Mouse (Mus musculus) heart, embryonic 12.5 days (tissue): ENCODE measurements at regions not wholly inside any gene's neighbourhood (a gene's known extent, or its start where the extent isn't known, plus 50 kb on each side); places are given as distances from the start of the nearest gene placed in this dataset.

Source experiments
- ATAC-seq: fragments of 200-750 bp; cut with Nextera tagmentation; 2 replicates; pipeline ENCODE4 v1.8.0; 2017; ENCODE audit warnings: moderate TSS enrichment, moderate library complexity; ENCODE audit not compliant: insufficient number of reproducible peaks, low FRiP score
- H3K27ac ChIP-seq: fragments of 300-500 bp; sonication (generic); 2 replicates; pipeline ENCODE4 v1.5.1; 2016; ENCODE audit warnings: mild to moderate bottlenecking, moderate library complexity; ENCODE audit not compliant: poor library complexity, severe bottlenecking
- H3K27me3 ChIP-seq: fragments of 300-500 bp; sonication (generic); replicated peaks from 2 replicates; pipeline ENCODE4 v1.6.1; 2016; ENCODE audit warnings: mild to moderate bottlenecking, moderate library complexity
- H3K36me3 ChIP-seq: fragments of 300-500 bp; sonication (generic); 2 replicates; pipeline ENCODE4 v1.6.1; 2016; ENCODE audit warnings: mild to moderate bottlenecking, moderate library complexity
- H3K4me1 ChIP-seq: fragments of 300-500 bp; sonication (generic); replicated peaks from 2 replicates; pipeline ENCODE4 v1.6.1; 2016; ENCODE audit warnings: mild to moderate bottlenecking
- H3K4me2 ChIP-seq: fragments of 300-500 bp; sonication (generic); 2 replicates; pipeline ENCODE4 v1.6.1; 2016; ENCODE audit warnings: mild to moderate bottlenecking, moderate library complexity
- H3K4me3 ChIP-seq: fragments of 300-500 bp; sonication (generic); 2 replicates; pipeline ENCODE4 v1.5.1; 2016; ENCODE audit warnings: mild to moderate bottlenecking
- H3K9ac ChIP-seq: fragments of 300-500 bp; sonication (generic); 2 replicates; pipeline ENCODE4 v1.6.1; 2016; ENCODE audit warnings: mild to moderate bottlenecking, moderate library complexity
- H3K9me3 ChIP-seq: fragments of 300-500 bp; sonication (generic); replicated peaks from 2 replicates; pipeline ENCODE4 v1.6.1; 2016; ENCODE audit warnings: mild to moderate bottlenecking, moderate library complexity
- WGBS: fragments of 180-500 bp; shearing (Covaris S2); methylation state at CpG from one replicate; pipeline ENCODE4 v1.1.7; 2016; 5-methylcytosine and 5-hydroxymethylcytosine counted together

DNA sequence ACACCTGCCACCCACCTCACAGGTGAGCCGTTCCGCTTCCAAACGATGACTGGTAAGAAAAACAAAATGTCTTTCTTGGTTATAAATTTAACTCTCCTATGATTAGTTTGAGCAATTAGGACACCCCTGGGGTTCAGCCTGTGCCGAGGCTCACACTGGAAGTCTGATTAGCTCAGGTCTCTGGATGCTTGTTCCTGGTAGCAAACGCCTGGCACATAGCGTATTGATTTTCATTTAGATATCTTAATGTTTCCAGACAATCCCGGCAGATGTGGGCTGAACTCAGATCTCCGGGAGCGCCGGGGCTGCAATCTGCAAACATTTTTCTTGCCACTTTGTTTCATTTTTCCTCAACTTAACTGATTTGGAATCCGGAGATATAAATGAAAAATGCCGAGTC, 353.8 kb upstream of the Zfp507 start:
- ATAC-seq: no peak
- Histone ChIP-seq H3K4me3 (no peak overlapping the region), H3K36me3 (no peaks in the 10 kb centered on the region), H3K9me3 (no peaks in the 10 kb centered on the region), H3K4me2 (no peak overlapping the region), H3K9ac (no peak overlapping the region), H3K4me1 (peaks cover 3% of the 10 kb centered on the region; the same call in 1 of the 2 replicates), H3K27ac (no peak overlapping the region), H3K27me3 (no peaks in the 10 kb centered on the region)
- WGBS: 81% methylated on average over 12 of the region's 12 CpGs

- no peaks in the 10 kb centered on the region for H3K9me3 ChIP-seq
- H3K27ac ChIP-seq: no peak overlapping the region
- no peak overlapping the region for H3K4me3 ChIP-seq
- H3K9ac ChIP-seq: no peak overlapping the region
- WGBS: 73% methylated on average over 2 of the region's 2 CpGs
- peaks cover 4% of the 10 kb centered on the region; the same call in 1 of the 2 replicates for H3K4me1 ChIP-seq
- no peaks in the 10 kb centered on the region for H3K36me3 ChIP-seq
- no peaks in the 10 kb centered on the region for H3K27me3 ChIP-seq
- ATAC-seq: no peak
- no peak overlapping the region for H3K4me2 ChIP-seq
Measured at GRCm38 (mm10) chr7:36155576-36155975, 352.8 kb upstream of the Zfp507 start.

DNA sequence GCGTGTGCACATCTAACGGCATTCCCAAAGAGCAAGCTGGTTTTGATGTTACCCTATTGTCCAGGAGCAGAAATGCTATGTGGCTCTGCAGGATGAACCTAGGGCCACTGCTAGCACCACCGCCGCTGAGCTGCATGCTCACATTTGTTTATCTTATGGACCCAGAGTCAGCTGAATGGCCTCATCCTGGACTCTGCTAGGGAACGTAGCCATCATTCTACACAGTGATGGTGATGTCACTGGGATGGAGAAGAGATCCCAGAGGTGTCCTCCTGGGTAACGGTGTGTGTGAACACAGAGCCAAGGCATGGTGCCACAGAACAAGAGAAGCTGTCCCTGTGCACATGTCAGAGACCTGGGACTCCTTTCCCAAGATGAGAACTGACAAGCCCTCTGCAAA, 352.4 kb upstream of the Zfp507 start:
- Histone ChIP-seq H3K9ac (no peak overlapping the region), H3K36me3 (no peaks in the 10 kb centered on the region), H3K4me1 (peaks cover 4% of the 10 kb centered on the region; the same call in 1 of the 2 replicates), H3K27ac (no peak overlapping the region), H3K27me3 (no peaks in the 10 kb centered on the region), H3K4me2 (no peak overlapping the region), H3K4me3 (no peak overlapping the region), H3K9me3 (no peaks in the 10 kb centered on the region)
- 85% methylated on average over 6 of the region's 6 CpGs for WGBS
- ATAC-seq: no peak

DNA sequence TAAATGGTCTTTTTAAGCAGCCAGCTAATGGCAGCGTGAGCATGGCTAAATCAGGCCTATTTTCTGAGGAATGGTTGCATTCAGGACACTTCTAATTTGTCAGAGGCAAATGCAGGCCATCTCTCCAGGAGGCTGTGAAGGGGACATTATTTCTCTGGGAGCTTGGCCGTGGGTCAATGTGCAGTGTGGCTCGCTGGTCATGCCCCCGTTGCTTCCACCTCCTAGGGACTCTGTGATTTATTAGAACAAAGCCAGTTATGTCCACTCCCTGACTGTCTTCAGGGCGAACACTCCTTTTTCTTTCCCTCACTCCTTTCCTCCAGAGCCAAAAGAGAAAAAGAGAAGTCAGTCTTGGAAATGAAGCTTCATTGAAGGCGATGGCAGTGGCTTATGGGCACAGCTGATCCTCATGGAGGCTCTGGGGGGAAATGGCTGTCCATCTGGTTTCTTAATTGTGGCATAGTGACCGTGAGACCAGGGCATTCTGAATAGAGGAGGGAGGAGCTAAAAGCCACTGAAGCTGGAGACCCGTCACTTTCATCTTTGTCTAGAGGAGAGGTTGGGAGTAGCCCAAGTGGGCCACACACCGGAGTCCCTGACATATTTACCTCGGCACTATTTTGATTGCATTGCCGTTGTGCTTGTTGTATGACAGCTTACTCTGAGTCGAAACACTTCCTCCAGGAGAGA, 348.2 kb upstream of the Zfp507 start:
- ATAC-seq: no peak
- no peak overlapping the region for H3K4me2 ChIP-seq
- no peak overlapping the region for H3K27ac ChIP-seq

GRCm38 (mm10) chr7:36136571-36136970, 333.8 kb upstream of the Zfp507 start:
- peak; percentile 42; the same call in 1 of the 2 replicates for ATAC-seq
- H3K4me3 ChIP-seq: no peak overlapping the region
- 46% methylated on average over 5 of the region's 5 CpGs for WGBS

More for the DNA sequence above, 348.2 kb upstream of the Zfp507 start:
- Histone ChIP-seq H3K4me3 (no peak overlapping the region), H3K9ac (no peak overlapping the region), H3K4me1 (peaks cover 4% of the 10 kb centered on the region; the same call in 1 of the 2 replicates), H3K27me3 (no peaks in the 10 kb centered on the region), H3K36me3 (no peaks in the 10 kb centered on the region), H3K9me3 (no peaks in the 10 kb centered on the region)
- 57% methylated on average over 12 of the region's 12 CpGs for WGBS

DNA sequence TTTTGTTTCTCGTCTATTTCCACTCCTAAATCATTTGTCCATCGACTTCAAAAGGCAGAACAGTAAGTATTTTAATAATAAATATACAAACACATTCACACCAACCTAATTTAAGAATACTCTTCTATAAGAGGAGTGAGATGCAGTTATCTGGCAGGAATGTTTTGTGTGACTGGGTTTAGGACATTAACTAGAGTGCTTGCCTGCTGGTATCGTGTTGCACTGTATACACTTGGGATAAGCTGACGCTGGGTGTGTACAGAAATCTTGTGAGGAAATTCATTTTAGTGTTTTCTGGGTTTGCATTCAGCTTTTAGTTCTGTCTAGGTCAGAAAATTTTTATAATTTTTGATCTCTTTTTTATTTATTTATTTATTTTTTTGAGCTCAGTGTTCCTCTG, 331.8 kb upstream of the Zfp507 start:
- Histone ChIP-seq H3K4me2 (no peak overlapping the region), H3K36me3 (no peaks in the 10 kb centered on the region), H3K4me1 (peaks cover 19% of the 10 kb centered on the region), H3K27me3 (no peaks in the 10 kb centered on the region), H3K9me3 (no peaks in the 10 kb centered on the region), H3K27ac (no peak overlapping the region), H3K9ac (no peak overlapping the region), H3K4me3 (no peak overlapping the region)
- 58% methylated on average over 4 of the region's 4 CpGs for WGBS
- ATAC-seq: no peak

More at GRCm38 (mm10) chr7:36136571-36136970, 333.8 kb upstream of the Zfp507 start:
- H3K36me3 ChIP-seq: no peaks in the 10 kb centered on the region
- H3K9ac ChIP-seq: no peak overlapping the region
- no peak overlapping the region for H3K4me2 ChIP-seq
- no peaks in the 10 kb centered on the region for H3K9me3 ChIP-seq
- H3K4me1 ChIP-seq: peaks cover 19% of the 10 kb centered on the region
- H3K27me3 ChIP-seq: no peaks in the 10 kb centered on the region
- no peak overlapping the region for H3K27ac ChIP-seq

GRCm38 (mm10) chr7:36133658-36134143, 330.9 kb upstream of the Zfp507 start:
- no peak for ATAC-seq
- peak overlapping the region; percentile 28; the same call in 1 of the 2 replicates for H3K4me2 ChIP-seq
- no peaks in the 10 kb centered on the region for H3K36me3 ChIP-seq
- H3K9ac ChIP-seq: no peak overlapping the region
- no peaks in the 10 kb centered on the region for H3K9me3 ChIP-seq
- 9% methylated on average over 8 of the region's 8 CpGs for WGBS
- H3K27ac ChIP-seq: no peak overlapping the region
- peaks cover 19% of the 10 kb centered on the region for H3K4me1 ChIP-seq
- H3K27me3 ChIP-seq: no peaks in the 10 kb centered on the region
- no peak overlapping the region for H3K4me3 ChIP-seq

DNA sequence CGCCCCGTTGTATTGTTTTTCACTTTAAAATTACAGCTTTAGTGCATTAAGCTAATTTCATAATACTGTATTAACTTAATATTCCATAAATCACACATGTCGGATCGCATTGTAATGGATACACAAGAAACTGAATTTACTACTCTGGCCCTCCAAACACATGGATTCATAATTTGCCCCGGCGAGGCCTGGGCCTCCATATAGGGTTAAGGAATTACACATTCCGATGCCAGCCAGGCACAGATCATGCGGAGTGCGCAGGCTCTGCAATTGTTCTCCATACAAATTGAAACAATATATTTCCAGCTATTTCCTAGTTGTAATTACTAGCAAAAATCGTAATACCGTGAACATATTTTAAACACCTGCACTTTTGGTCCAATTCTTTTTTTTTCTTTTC, 330.2 kb upstream of the Zfp507 start:
- Histone ChIP-seq H3K36me3 (no peaks in the 10 kb centered on the region), H3K27me3 (no peaks in the 10 kb centered on the region), H3K4me1 (peaks cover 19% of the 10 kb centered on the region), H3K9ac (no peak overlapping the region), H3K27ac (no peak overlapping the region), H3K4me2 (no peak overlapping the region), H3K4me3 (no peak overlapping the region), H3K9me3 (no peaks in the 10 kb centered on the region)
- ATAC-seq: no peak
- WGBS: 88% methylated on average over 11 of the region's 11 CpGs

GRCm38 (mm10) chr7:36132569-36132968, 329.8 kb upstream of the Zfp507 start:
- peaks cover 19% of the 10 kb centered on the region for H3K4me1 ChIP-seq
- H3K36me3 ChIP-seq: no peaks in the 10 kb centered on the region
- H3K27me3 ChIP-seq: no peaks in the 10 kb centered on the region
- H3K9ac ChIP-seq: no peak overlapping the region
- no peak overlapping the region for H3K4me3 ChIP-seq
- no peak overlapping the region for H3K4me2 ChIP-seq
- H3K9me3 ChIP-seq: no peaks in the 10 kb centered on the region
- no peak overlapping the region for H3K27ac ChIP-seq
- WGBS: 56% methylated on average over 1 of the region's 1 CpGs
- ATAC-seq: no peak

GRCm38 (mm10) chr7:36097054-36097453, 294.3 kb upstream of the Zfp507 start:
- no peak for ATAC-seq
- no peaks in the 10 kb centered on the region for H3K9me3 ChIP-seq
- H3K4me3 ChIP-seq: no peak overlapping the region
- no peaks in the 10 kb centered on the region for H3K4me1 ChIP-seq
- no peaks in the 10 kb centered on the region for H3K27me3 ChIP-seq
- H3K27ac ChIP-seq: no peak overlapping the region
- WGBS: 75% methylated on average over 4 of the region's 4 CpGs
- H3K36me3 ChIP-seq: no peaks in the 10 kb centered on the region
- H3K4me2 ChIP-seq: no peak overlapping the region
- no peak overlapping the region for H3K9ac ChIP-seq

GRCm38 (mm10) chr7:36095258-36096130, 292.7 kb upstream of the Zfp507 start:
- Histone ChIP-seq H3K9ac (no peak overlapping the region), H3K4me2 (no peak overlapping the region), H3K27me3 (no peaks in the 10 kb centered on the region), H3K4me3 (no peak overlapping the region), H3K27ac (no peak overlapping the region), H3K4me1 (peaks cover 6% of the 10 kb centered on the region), H3K9me3 (no peaks in the 10 kb centered on the region), H3K36me3 (no peaks in the 10 kb centered on the region)
- 76% methylated on average over 20 of the region's 20 CpGs for WGBS
- no peak for ATAC-seq
